16 mouse cellular contexts compared by ENCODE assay signal in genomic region chrX:8139480-8139879, GRCm38 (mm10).
"Had no signal": no experiment of that assay in that cellular context is flagged by ENCODE, and none has a peak within 500 bp of the region (broad histone marks: within the 10 kb centered on the region; RNA-seq: fewer than 3 reads in every experiment).

No protein-coding gene starts in this region.

- DNase-seq: kidney, adult 11 months; kidney, adult 9 months; kidney, postnatal 4 days; liver; lung, adult 2 months; lung, postnatal 10 days; thymus, adult 18-20 months; thymus, postnatal 14 days had no signal

- H3K4me3 ChIP-seq: limb, embryonic 12.5 days; megakaryocyte, embryonic 14.5 days; myocyte; neural tube, embryonic 12.5 days had no signal

- H3K9ac ChIP-seq: limb, embryonic 12.5 days; liver, embryonic 14.5 days; neural tube, embryonic 12.5 days had no signal

- H3K4me2 ChIP-seq: limb, embryonic 12.5 days; midbrain, embryonic 11.5 days; neural tube, embryonic 12.5 days had no signal

- H3K9me3 ChIP-seq: limb, embryonic 12.5 days; neural tube, embryonic 12.5 days had no signal

- H3K27ac ChIP-seq: kidney, postnatal 0 days; limb, embryonic 12.5 days; liver, embryonic 14.5 days; macrophage; neural tube, embryonic 12.5 days had no signal

- H3K27me3 ChIP-seq: limb, embryonic 12.5 days; megakaryocyte, embryonic 14.5 days; neural tube, embryonic 12.5 days had no signal
